Mouse (Mus musculus) cerebellum, adult (tissue): Measurements from ENCODE around the gene Map2k4.

Experiments
- ATAC-seq: cut with Nextera tagmentation; 2 replicates; pipeline ENCODE4 v1.9.2; 2017; ENCODE audit warnings: mild to moderate bottlenecking, moderate library complexity, mixed read lengths; ENCODE audit not compliant: insufficient number of reproducible peaks, low FRiP score, low TSS enrichment

The Map2k4 gene

GRCm38 (mm10) chr11:65776906-65777611, 11.0 kb downstream of the Map2k4 start:
- ATAC-seq: no peak

GRCm38 (mm10) chr11:65773946-65774656, 14.0 kb downstream of the Map2k4 start:
- ATAC-seq: no peak

- no peak for ATAC-seq
These were observed 14.6 kb downstream of the Map2k4 start for GRCm38 (mm10) chr11:65773535-65773934.

- no peak for ATAC-seq
These were observed 16.6 kb downstream of the Map2k4 start for GRCm38 (mm10) chr11:65771546-65771945.

- ATAC-seq: no peak
These were observed 18.1 kb downstream of the Map2k4 start for GRCm38 (mm10) chr11:65769990-65770389.

GRCm38 (mm10) chr11:65768445-65768844, 19.7 kb downstream of the Map2k4 start:
- ATAC-seq: no peak

- ATAC-seq: no peak
These were observed 27.2 kb downstream of the Map2k4 start for GRCm38 (mm10) chr11:65760912-65761311.

GRCm38 (mm10) chr11:65759350-65759749, 28.7 kb downstream of the Map2k4 start:
- no peak for ATAC-seq

- ATAC-seq: no peak
These were observed 33.9 kb downstream of the Map2k4 start for GRCm38 (mm10) chr11:65754161-65754560.

- no peak for ATAC-seq
These were observed 34.5 kb downstream of the Map2k4 start for GRCm38 (mm10) chr11:65753593-65753992.

- no peak for ATAC-seq
These were observed 37.6 kb downstream of the Map2k4 start for GRCm38 (mm10) chr11:65750546-65750945.

- ATAC-seq: no peak
These were observed 40.7 kb downstream of the Map2k4 start for GRCm38 (mm10) chr11:65747433-65747832.

- no peak; the same call in 1 of the 2 replicates for ATAC-seq
These were observed 42.3 kb downstream of the Map2k4 start for GRCm38 (mm10) chr11:65745707-65746333.

- no peak for ATAC-seq
These were observed 44.2 kb downstream of the Map2k4 start for GRCm38 (mm10) chr11:65743866-65744265.

GRCm38 (mm10) chr11:65740811-65741210, 47.3 kb downstream of the Map2k4 start:
- ATAC-seq: no peak

GRCm38 (mm10) chr11:65740390-65740789, 47.7 kb downstream of the Map2k4 start:
- no peak for ATAC-seq

GRCm38 (mm10) chr11:65739880-65740279, 48.2 kb downstream of the Map2k4 start:
- ATAC-seq: no peak

GRCm38 (mm10) chr11:65734656-65735055, 53.4 kb downstream of the Map2k4 start:
- ATAC-seq: no peak

GRCm38 (mm10) chr11:65729623-65730217, 58.4 kb downstream of the Map2k4 start:
- ATAC-seq: no peak

- no peak for ATAC-seq
These were observed 59.2 kb downstream of the Map2k4 start for GRCm38 (mm10) chr11:65728906-65729305.

- no peak for ATAC-seq
These were observed 64.4 kb downstream of the Map2k4 start for GRCm38 (mm10) chr11:65723715-65724114.
